Mouse (Mus musculus) hindbrain, embryonic 12.5 days (tissue): ENCODE data around the gene Dnmt3l. TPM values are rescaled to one million over a fixed set of nuclear protein-coding genes. Genes with fewer than 3 reads are reported as not detected.

Experiments used
- ATAC-seq: fragments of 200-750 bp; cut with Nextera tagmentation; 2 replicates; pipeline ENCODE4 v1.8.0; 2017; ENCODE audit warnings: moderate TSS enrichment; ENCODE audit not compliant: low FRiP score
- H3K27ac ChIP-seq: fragments of 300-500 bp; sonication (generic); 2 replicates; pipeline ENCODE4 v1.5.1; 2016; ENCODE audit warnings: mild to moderate bottlenecking
- H3K27me3 ChIP-seq: fragments of 300-500 bp; sonication (generic); 2 replicates; pipeline ENCODE4 v1.6.1; 2016; ENCODE audit warnings: mild to moderate bottlenecking
- H3K36me3 ChIP-seq: fragments of 300-500 bp; sonication (generic); 2 replicates; pipeline ENCODE4 v1.6.1; 2016; ENCODE audit warnings: mild to moderate bottlenecking
- H3K4me1 ChIP-seq: fragments of 300-500 bp; sonication (generic); 2 replicates; pipeline ENCODE4 v1.6.1; 2016
- H3K4me2 ChIP-seq: fragments of 300-500 bp; sonication (generic); replicated peaks from 2 replicates; pipeline ENCODE4 v1.6.1; 2016; ENCODE audit warnings: mild to moderate bottlenecking
- H3K4me3 ChIP-seq: fragments of 300-500 bp; sonication (generic); 2 replicates; pipeline ENCODE4 v1.5.1; 2016; ENCODE audit warnings: mild to moderate bottlenecking
- H3K9ac ChIP-seq: fragments of 300-500 bp; sonication (generic); 2 replicates; pipeline ENCODE4 v1.6.1; 2016; ENCODE audit warnings: mild to moderate bottlenecking, moderate library complexity
- H3K9me3 ChIP-seq: fragments of 300-500 bp; sonication (generic); replicated peaks from 2 replicates; pipeline ENCODE4 v1.6.1; 2016; ENCODE audit warnings: mild to moderate bottlenecking
- WGBS: fragments of 180-500 bp; shearing (Covaris S2); methylation state at CpG from one replicate; pipeline ENCODE4 v1.1.7; 2016; 5-methylcytosine and 5-hydroxymethylcytosine counted together
- polyA plus RNA-seq: library from polyadenylated mRNA; unstranded; fragments of >200 nt; fragmentation: Nextera tagmentation; extraction: Ambion mirVana; gene quantifications from 2 replicates; pipeline ENCODE4 v1.2.1, GENCODE M21; 2016

The Dnmt3l gene
- polyA plus RNA-seq, 1 experiment from 2014 or later = 0.48 TPM

DNA sequence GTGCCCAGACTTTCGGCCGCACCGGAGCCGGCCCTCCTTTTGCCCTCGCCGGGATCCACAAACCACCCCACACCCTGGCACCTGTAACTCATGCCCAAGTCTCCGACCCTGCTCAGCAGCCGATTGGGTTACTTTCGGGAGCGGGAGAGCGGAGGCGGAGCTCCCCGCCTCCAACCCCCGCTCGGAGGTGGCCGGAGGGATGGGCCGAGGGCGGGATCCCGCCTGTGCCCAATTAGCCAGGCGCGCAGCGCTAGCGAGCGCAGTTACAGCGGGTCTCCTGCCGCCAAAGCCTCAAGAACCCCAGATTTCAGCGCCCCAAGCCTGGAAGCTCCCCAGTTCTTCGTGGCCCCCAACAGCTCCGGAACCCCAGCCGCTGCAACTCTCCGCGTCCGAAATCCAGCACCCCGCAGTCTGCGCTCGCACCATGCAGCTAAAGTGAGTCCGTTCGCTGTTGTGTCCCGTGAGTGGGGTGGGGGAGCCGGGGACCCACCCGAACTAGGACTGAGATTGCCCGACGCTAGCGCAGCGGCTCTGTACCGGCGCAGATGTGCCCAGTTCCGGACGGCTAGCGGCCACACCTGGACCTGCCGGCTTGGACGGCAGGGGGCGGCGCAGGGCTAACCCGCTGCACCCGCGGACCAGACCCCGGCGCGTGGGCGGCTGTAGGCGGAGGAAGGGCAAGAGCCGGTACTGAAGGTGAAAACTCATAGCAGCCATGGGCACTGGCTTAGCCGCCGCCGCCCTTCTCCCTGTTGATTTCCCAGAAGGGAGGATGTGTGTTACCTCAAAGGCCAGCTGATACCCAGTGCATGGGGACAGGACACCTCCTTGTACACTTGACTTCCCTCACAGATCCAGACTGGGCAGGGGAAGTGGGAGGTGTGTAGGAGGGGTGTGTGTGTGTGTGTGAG lies 27.6 kb downstream of the Dnmt3l start, which contains the start of gene Icosl:
Gene Icosl, plus strand, starts transcription at position 202 of the 911 bp plus-strand sequence.
- Histone ChIP-seq H3K36me3 (no peaks in the 10 kb centered on the region), H3K4me3 (peak within 1 kb of the TSS; percentile 59), H3K4me2 (peak within 1 kb of the TSS; percentile 97), H3K27me3 (peaks cover 36% of the 10 kb centered on the region), H3K9me3 (no peaks in the 10 kb centered on the region), H3K27ac (no peak within 1 kb of the TSS), H3K9ac (peak within 1 kb of the TSS; percentile 62), H3K4me1 (peaks cover 8% of the 10 kb centered on the region)
- WGBS = under 1% methylated on average over 66 of the region's 66 CpGs
- ATAC-seq = peak; percentile 87

- WGBS = 76% methylated on average over 4 of the region's 4 CpGs
- H3K9ac ChIP-seq = no peak overlapping the region
- no peak for ATAC-seq
Measured at GRCm38 (mm10) chr10:78074151-78074550, 32.4 kb downstream of the Dnmt3l start.

DNA sequence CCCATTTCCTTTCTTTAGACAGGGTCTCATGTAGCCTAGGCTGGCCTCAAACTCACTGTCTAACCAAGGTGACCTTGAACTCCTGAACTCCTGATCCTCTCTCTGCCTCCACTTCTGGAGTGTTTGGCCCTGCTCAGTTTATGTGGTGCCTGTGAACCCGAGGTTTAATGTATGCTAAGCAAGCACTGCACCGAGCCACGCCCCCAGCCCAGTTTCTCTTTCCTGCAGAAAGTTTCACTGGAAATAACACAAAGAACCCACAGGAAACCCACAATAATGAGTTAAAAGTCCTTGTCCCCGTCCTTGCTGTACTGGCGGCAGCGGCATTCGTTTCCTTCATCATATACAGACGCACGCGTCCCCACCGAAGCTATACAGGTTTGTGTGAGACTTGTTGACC lies 33.2 kb downstream of the Dnmt3l start:
- WGBS = 85% methylated on average over 11 of the region's 11 CpGs
- no peak overlapping the region for H3K27ac ChIP-seq

More at GRCm38 (mm10) chr10:78074151-78074550, 32.4 kb downstream of the Dnmt3l start:
- H3K4me3 ChIP-seq = no peak overlapping the region
- H3K4me2 ChIP-seq = no peak overlapping the region
- H3K9me3 ChIP-seq = no peaks in the 10 kb centered on the region
- peaks cover 6% of the 10 kb centered on the region for H3K4me1 ChIP-seq
- no peaks in the 10 kb centered on the region for H3K36me3 ChIP-seq
- peaks cover 21% of the 10 kb centered on the region for H3K27me3 ChIP-seq
- H3K27ac ChIP-seq = no peak overlapping the region

DNA sequence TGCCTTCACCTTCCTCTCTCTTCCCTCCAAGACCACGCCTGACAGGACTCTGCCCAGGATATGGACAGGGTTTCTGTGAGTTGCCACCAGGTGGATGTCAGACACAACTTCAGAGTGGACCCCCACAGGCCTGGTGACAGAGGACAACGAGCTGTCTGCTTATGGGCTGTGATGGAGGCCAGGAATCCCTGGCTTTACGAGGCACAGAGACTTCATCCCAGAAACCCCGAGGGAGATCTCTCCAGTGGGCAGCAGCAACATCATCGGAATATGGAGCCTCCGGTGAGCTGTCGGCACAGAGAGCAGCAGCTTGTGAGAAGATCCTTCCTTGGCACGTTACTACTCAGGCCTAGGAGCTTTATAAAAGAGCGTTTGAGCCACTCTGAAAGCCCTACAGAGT lies 36.1 kb downstream of the Dnmt3l start:
- Histone ChIP-seq H3K4me3 (no peak overlapping the region), H3K27me3 (no peaks in the 10 kb centered on the region), H3K36me3 (no peaks in the 10 kb centered on the region), H3K27ac (no peak overlapping the region), H3K9me3 (no peaks in the 10 kb centered on the region), H3K4me1 (no peaks in the 10 kb centered on the region), H3K4me2 (no peak overlapping the region), H3K9ac (no peak overlapping the region)
- 86% methylated on average over 9 of the region's 9 CpGs for WGBS
- ATAC-seq = no peak

More for the DNA sequence above, 33.2 kb downstream of the Dnmt3l start:
- Histone ChIP-seq H3K36me3 (no peaks in the 10 kb centered on the region), H3K9me3 (no peaks in the 10 kb centered on the region), H3K4me3 (no peak overlapping the region), H3K4me2 (no peak overlapping the region), H3K4me1 (0 out of 2 replicates have a peak, but pooled peaks cover under 1% of the 10 kb centered on the region), H3K9ac (no peak overlapping the region), H3K27me3 (peaks cover 15% of the 10 kb centered on the region)
- no peak for ATAC-seq

GRCm38 (mm10) chr10:78078276-78078675 lies 36.5 kb downstream of the Dnmt3l start:
- no peak overlapping the region for H3K4me3 ChIP-seq
- no peak overlapping the region for H3K4me2 ChIP-seq
- ATAC-seq = no peak
- H3K9ac ChIP-seq = no peak overlapping the region
- WGBS = 86% methylated on average over 5 of the region's 5 CpGs
- no peaks in the 10 kb centered on the region for H3K9me3 ChIP-seq
- H3K36me3 ChIP-seq = no peaks in the 10 kb centered on the region
- no peaks in the 10 kb centered on the region for H3K4me1 ChIP-seq
- H3K27me3 ChIP-seq = no peaks in the 10 kb centered on the region
- H3K27ac ChIP-seq = no peak overlapping the region

DNA sequence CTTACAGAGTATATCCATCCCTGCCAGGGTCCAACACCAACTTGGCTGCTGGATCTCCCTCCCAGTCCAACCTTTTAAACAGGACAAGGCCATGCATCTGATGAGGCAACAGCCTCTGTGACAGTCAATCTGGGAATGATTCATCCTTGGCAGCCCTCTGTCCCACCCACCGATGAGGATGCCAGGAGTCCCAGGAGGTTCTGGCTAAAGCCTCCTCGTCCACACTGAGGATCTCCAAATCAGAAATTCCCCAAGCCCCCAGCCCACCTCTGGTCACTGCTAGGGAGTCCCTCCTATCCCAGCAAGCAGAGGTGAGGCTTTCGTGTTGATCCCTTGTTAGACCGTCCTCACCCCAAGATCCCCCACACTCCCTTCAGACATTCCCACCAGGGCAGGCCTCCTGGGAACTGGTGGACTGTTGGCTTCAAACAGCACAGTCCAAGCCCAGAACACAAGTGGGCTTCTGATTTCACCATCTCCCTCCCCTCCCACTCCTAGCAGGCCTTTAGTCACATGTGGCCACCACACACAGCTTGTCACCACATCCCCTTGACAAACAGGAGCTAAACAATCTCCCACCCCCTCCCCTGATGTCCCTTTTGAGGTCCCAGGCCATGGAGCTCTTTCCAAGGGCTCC lies 38.3 kb downstream of the Dnmt3l start:
- Histone ChIP-seq H3K36me3 (no peaks in the 10 kb centered on the region), H3K9me3 (no peaks in the 10 kb centered on the region), H3K27ac (no peak overlapping the region), H3K9ac (no peak overlapping the region), H3K4me1 (no peaks in the 10 kb centered on the region), H3K27me3 (no peaks in the 10 kb centered on the region), H3K4me3 (no peak overlapping the region), H3K4me2 (no peak overlapping the region)
- no peak for ATAC-seq
- WGBS = 85% methylated on average over 4 of the region's 4 CpGs

GRCm38 (mm10) chr10:78084073-78084472 lies 42.3 kb downstream of the Dnmt3l start:
- H3K9me3 ChIP-seq = no peaks in the 10 kb centered on the region
- whole genome bisulfite sequencing = 73% methylated on average over 1 of the region's 1 CpGs
- no peak overlapping the region for H3K9ac ChIP-seq
- H3K36me3 ChIP-seq = no peaks in the 10 kb centered on the region
- no peaks in the 10 kb centered on the region for H3K4me1 ChIP-seq
- H3K27me3 ChIP-seq = no peaks in the 10 kb centered on the region
- no peak overlapping the region for H3K27ac ChIP-seq
- no peak overlapping the region for H3K4me3 ChIP-seq
- no peak for ATAC-seq
- H3K4me2 ChIP-seq = no peak overlapping the region

DNA sequence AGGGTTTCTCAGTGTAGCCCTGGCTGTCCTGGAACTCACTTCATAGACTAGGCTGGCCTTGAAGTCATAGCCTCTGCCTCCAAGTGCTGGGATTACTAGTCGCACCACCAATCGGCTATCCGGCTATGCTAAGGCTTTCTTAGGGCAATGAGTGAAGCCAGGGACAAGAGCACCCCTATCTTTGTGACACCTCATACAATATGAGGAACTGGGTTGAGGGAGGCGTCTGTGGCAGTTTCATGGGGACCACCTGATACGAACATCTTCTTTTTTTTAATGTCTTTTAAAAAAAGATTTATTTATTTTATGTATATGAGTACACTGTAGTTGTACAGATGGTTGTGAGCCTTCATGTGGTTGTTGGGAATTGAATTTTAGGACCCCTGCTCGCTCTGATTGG lies 44.0 kb downstream of the Dnmt3l start:
- Histone ChIP-seq H3K4me2 (no peak overlapping the region), H3K4me1 (no peaks in the 10 kb centered on the region), H3K27me3 (no peaks in the 10 kb centered on the region), H3K27ac (no peak overlapping the region), H3K36me3 (no peaks in the 10 kb centered on the region), H3K4me3 (no peak overlapping the region), H3K9ac (no peak overlapping the region), H3K9me3 (no peaks in the 10 kb centered on the region)
- no peak for ATAC-seq
- 96% methylated on average over 6 of the region's 6 CpGs for WGBS

DNA sequence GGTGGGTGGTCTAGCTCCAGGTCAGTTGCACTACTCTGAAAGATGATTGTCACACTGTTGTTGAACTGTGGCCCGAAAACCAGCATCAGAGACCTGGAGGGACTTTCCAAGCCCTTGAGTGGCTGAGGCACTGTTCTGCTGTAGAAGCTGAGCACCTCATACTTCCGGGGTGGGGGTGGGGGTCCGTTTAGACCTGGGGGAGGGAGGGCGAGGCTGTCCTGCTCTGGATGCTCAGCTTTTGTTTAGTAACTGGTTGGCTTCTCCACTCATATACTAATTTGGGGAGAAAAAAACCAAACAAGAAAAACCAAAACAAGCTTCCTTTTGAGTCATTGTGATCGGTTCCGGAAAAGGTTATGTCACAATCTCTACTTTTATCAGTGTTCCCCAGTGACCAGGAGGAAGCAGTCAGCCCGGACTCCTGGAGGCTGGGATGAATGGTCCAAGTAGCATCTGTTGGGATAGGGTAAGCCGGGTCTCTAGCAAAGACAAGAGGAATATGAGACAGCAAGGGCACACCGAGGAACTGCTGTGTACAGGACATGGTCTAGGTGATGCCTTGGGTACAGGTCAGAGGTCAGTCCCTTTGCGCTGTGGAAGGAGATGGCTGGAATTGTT lies 44.8 kb downstream of the Dnmt3l start:
- Histone ChIP-seq H3K27me3 (no peaks in the 10 kb centered on the region), H3K4me1 (no peaks in the 10 kb centered on the region), H3K9ac (no peak overlapping the region), H3K27ac (no peak overlapping the region), H3K4me2 (no peak overlapping the region), H3K9me3 (no peaks in the 10 kb centered on the region), H3K4me3 (no peak overlapping the region), H3K36me3 (no peaks in the 10 kb centered on the region)
- WGBS = 86% methylated on average over 10 of the region's 10 CpGs
- no peak for ATAC-seq

DNA sequence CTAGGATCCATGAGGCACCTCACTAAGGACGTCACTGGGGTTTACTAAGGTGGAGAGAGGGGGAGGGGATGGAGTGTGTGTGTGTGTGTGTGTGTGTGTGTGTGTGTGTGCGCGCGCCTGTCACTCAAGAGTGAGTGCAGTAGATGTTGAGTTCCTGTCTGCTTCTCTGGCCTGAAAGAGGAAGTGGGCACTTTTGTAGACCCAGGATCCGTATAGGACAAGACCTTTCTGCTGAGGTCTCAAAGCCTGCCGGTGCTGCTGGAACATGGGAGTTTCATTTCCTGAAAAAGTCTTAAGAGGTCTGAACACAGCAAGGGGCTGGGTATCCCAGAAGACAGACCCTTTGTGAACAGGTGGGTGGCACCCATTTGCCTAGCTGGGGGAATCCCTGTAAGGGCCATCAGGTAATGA lies 45.4 kb downstream of the Dnmt3l start:
- Histone ChIP-seq H3K4me1 (no peaks in the 10 kb centered on the region), H3K9me3 (no peaks in the 10 kb centered on the region), H3K4me3 (no peak overlapping the region), H3K27ac (no peak overlapping the region), H3K36me3 (no peaks in the 10 kb centered on the region), H3K27me3 (no peaks in the 10 kb centered on the region), H3K4me2 (no peak overlapping the region), H3K9ac (no peak overlapping the region)
- WGBS = 88% methylated on average over 6 of the region's 6 CpGs
- ATAC-seq = no peak

DNA sequence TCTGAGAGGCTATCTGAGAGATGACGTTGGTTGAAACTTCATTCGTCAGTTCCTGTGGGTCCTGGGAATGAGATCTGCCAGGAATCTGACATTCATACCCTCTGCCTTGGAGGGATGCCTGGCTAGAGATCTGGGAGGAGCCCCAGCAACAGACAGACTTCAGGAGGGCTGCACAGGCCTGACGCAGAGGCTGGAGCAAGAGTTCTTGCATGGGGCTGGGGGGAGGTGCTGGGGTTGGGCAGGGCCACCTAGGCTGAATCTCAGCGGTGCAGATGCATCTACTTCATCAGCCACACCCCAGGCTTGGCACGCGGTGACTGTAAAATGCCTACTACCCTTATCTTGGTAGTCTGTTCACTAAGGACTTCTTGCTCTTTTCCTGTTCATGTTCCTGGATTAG lies 48.5 kb downstream of the Dnmt3l start:
- Histone ChIP-seq H3K27ac (no peak overlapping the region), H3K4me1 (no peaks in the 10 kb centered on the region), H3K9me3 (no peaks in the 10 kb centered on the region), H3K27me3 (no peaks in the 10 kb centered on the region), H3K36me3 (no peaks in the 10 kb centered on the region), H3K9ac (no peak overlapping the region), H3K4me2 (no peak overlapping the region), H3K4me3 (no peak overlapping the region)
- WGBS = 64% methylated on average over 6 of the region's 6 CpGs
- no peak for ATAC-seq

GRCm38 (mm10) chr10:78090706-78091491 lies 49.2 kb downstream of the Dnmt3l start:
- Histone ChIP-seq H3K4me2 (no peak overlapping the region), H3K4me1 (no peaks in the 10 kb centered on the region), H3K27ac (no peak overlapping the region), H3K4me3 (no peak overlapping the region), H3K9me3 (no peaks in the 10 kb centered on the region), H3K9ac (no peak overlapping the region), H3K27me3 (no peaks in the 10 kb centered on the region), H3K36me3 (no peaks in the 10 kb centered on the region)
- 79% methylated on average over 4 of the region's 4 CpGs for WGBS
- no peak for ATAC-seq
